9 mouse cellular contexts compared by ENCODE assay signal in genomic region chr10:70156431-70157165, GRCm38 (mm10). TPM values are rescaled to one million over a fixed set of nuclear protein-coding genes. Genes with fewer than 3 reads are reported as not detected.
A peak's percentile ranks its signal among the peaks of the same experiment; 100 is the strongest.
DNase-seq lines count a peak whose midpoint lies in the region; ATAC-seq and TF ChIP-seq lines count a peak whose summit lies in the region.
"Had no signal": no experiment of that assay in that cellular context is flagged by ENCODE, and none has a peak within 500 bp of the region (broad histone marks: within the 10 kb centered on the region; RNA-seq: fewer than 3 reads in every experiment).

No protein-coding gene starts in this region.

- no peak for TF ChIP-seq POLR2A in cerebellum, adult 2 months (IDR thresholded peaks at IDR 0.05; ENCODE audit: borderline replicate concordance, insufficient read depth, low read length)

- H3K27ac ChIP-seq in cerebellum, adult 2 months (ENCODE audit: insufficient read depth, low read length) = no peak overlapping the region
- no peak overlapping the region for H3K27ac ChIP-seq in liver, embryonic 13.5 days
- no peak overlapping the region for H3K27ac ChIP-seq in midbrain, embryonic 10.5 days (replicated peaks)
- H3K27ac ChIP-seq in hindbrain, embryonic 16.5 days (ENCODE audit: low read depth, low read length) = no peak overlapping the region

- H3K4me3 ChIP-seq in cerebellum, adult 2 months (replicated peaks; ENCODE audit: insufficient read depth, low read depth, low read length) = no peak overlapping the region
- H3K4me3 ChIP-seq in liver, embryonic 13.5 days (replicated peaks) = no peak overlapping the region
- no peak overlapping the region for H3K4me3 ChIP-seq in midbrain, embryonic 10.5 days
- no peak overlapping the region for H3K4me3 ChIP-seq in hindbrain, embryonic 16.5 days (ENCODE audit: low read length)

- peak; percentile 65 for TF ChIP-seq CTCF in cerebellum, adult 2 months (IDR thresholded peaks at IDR 0.05; ENCODE audit: borderline replicate concordance, insufficient read depth, low read depth, low read length)

- 41% methylated on average over 3 of the region's 3 CpGs for WGBS in cerebellum, adult 2 months
- 64% methylated on average over 3 of the region's 3 CpGs for WGBS in liver, embryonic 13.5 days (ENCODE audit: insufficient replicate concordance)
- WGBS in midbrain, embryonic 10.5 days = 70% methylated on average over 3 of the region's 3 CpGs
- 79% methylated on average over 3 of the region's 3 CpGs for WGBS in hindbrain, embryonic 16.5 days

- H3K9me3 ChIP-seq in liver, embryonic 13.5 days (replicated peaks) = no peaks in the 10 kb centered on the region
- H3K9me3 ChIP-seq in midbrain, embryonic 10.5 days (replicated peaks) = no peaks in the 10 kb centered on the region; the same call in 1 of the 2 replicates
- no peaks in the 10 kb centered on the region for H3K9me3 ChIP-seq in hindbrain, embryonic 16.5 days (ENCODE audit: control insufficient read depth, low read length)

- H3K4me1 ChIP-seq in cerebellum, adult 2 months (ENCODE audit: control insufficient read depth, insufficient read depth, low read length) = peaks cover 32% of the 10 kb centered on the region
- no peaks in the 10 kb centered on the region for H3K4me1 ChIP-seq in liver, embryonic 13.5 days (replicated peaks)
- peaks cover 7% of the 10 kb centered on the region; the same call in 1 of the 2 replicates for H3K4me1 ChIP-seq in midbrain, embryonic 10.5 days
- H3K4me1 ChIP-seq in hindbrain, embryonic 16.5 days (ENCODE audit: control insufficient read depth, insufficient read depth, low read depth, low read length) = peaks cover 6% of the 10 kb centered on the region

- H3K27me3 ChIP-seq in cerebellum, adult 2 months (ENCODE audit: control insufficient read depth, insufficient read depth, low read length) = no peaks in the 10 kb centered on the region
- no peaks in the 10 kb centered on the region for H3K27me3 ChIP-seq in liver, embryonic 13.5 days
- H3K27me3 ChIP-seq in splenic B cell, adult 2 months (ENCODE audit: control insufficient read depth, insufficient read depth, low read length, poor library complexity, severe bottlenecking) = no peaks in the 10 kb centered on the region
- no peaks in the 10 kb centered on the region for H3K27me3 ChIP-seq in midbrain, embryonic 10.5 days (ENCODE audit: low read depth, poor library complexity, severe bottlenecking)
- no peaks in the 10 kb centered on the region for H3K27me3 ChIP-seq in hindbrain, embryonic 16.5 days (replicated peaks; ENCODE audit: control insufficient read depth, insufficient read depth, low read length)
- H3K27me3 ChIP-seq: Patski had no signal

- H3K36me3 ChIP-seq in liver, embryonic 13.5 days = peaks cover 76% of the 10 kb centered on the region
- H3K36me3 ChIP-seq in splenic B cell, adult 2 months (ENCODE audit: control insufficient read depth, insufficient read depth, low read length, poor library complexity, severe bottlenecking) = no peaks in the 10 kb centered on the region; the same call in none of the 2 replicates
- H3K36me3 ChIP-seq in midbrain, embryonic 10.5 days = peaks cover 86% of the 10 kb centered on the region
- H3K36me3 ChIP-seq in hindbrain, embryonic 16.5 days (ENCODE audit: control insufficient read depth, insufficient read depth, low read length) = peaks cover 9% of the 10 kb centered on the region

- ATAC-seq in liver, embryonic 13.5 days (ENCODE audit: low read depth) = peak; percentile 23
- ATAC-seq in hindbrain, embryonic 16.5 days = no peak
- ATAC-seq: Patski had no signal

- no peak overlapping the region for H3K4me2 ChIP-seq in liver, embryonic 13.5 days
- H3K4me2 ChIP-seq in hindbrain, embryonic 16.5 days (ENCODE audit: low read length) = no peak overlapping the region

- H3K9ac ChIP-seq in liver, embryonic 13.5 days = no peak overlapping the region
- no peak overlapping the region for H3K9ac ChIP-seq in hindbrain, embryonic 16.5 days (ENCODE audit: low read depth, low read length)

- peak; percentile 49 for DNase-seq in gastrocnemius, adult 18-20 months (ENCODE audit: low spot score)
- DNase-seq in gastrocnemius, postnatal 4 days (ENCODE audit: low spot score in 2 of 2) = no peak
- peak; percentile 71 to 73 for DNase-seq in B cell, adult 2 months
- DNase-seq in cerebellum, adult 2 months = peak; percentile 48 to 50
- peak; percentile 13 for DNase-seq in liver, embryonic 13.5 days
- peak; percentile 60 for DNase-seq in splenic B cell, adult 2 months (ENCODE audit: low read depth, low spot score)
- DNase-seq in midbrain, embryonic 10.5 days (ENCODE audit: low spot score) = no peak

RNA-seq across cellular contexts. Expression of gene Mrln, which starts 47.9 kb away (rescaled TPM):
- total RNA-seq in gastrocnemius, adult 18-20 months (2021) = 100 to 1,000 TPM; 203 to 226 TPM
- 100 to 1,000 TPM; 151 to 157 TPM for total RNA-seq in gastrocnemius, postnatal 4 days (2021)
- 13.1 and 16.3 TPM in 2 replicates for polyA plus RNA-seq in cerebellum, adult 2 months (2012; rRNA removed)
- 0.38 and 0.93 TPM in 2 replicates for polyA plus RNA-seq in liver, embryonic 13.5 days (2015; fragmentation: Nextera tagmentation; extraction: Ambion mirVana)
- 0.50 and 0.53 TPM in 2 replicates for polyA plus RNA-seq in midbrain, embryonic 10.5 days (2016; fragmentation: Nextera tagmentation; extraction: Ambion mirVana)
- 0.94 and 3.6 TPM in 2 replicates for polyA plus RNA-seq in hindbrain, embryonic 16.5 days (2015; fragmentation: Nextera tagmentation; extraction: Ambion mirVana)
- polyA plus RNA-seq: Patski had no signal

RNA-seq across cellular contexts. Expression of gene Ccdc6, which starts 59.7 kb away (rescaled TPM):
- 100 to 1,000 TPM in 1 of 2 experiments, 10 to 100 TPM in 1; 87.0 to 114 TPM for total RNA-seq in gastrocnemius, adult 18-20 months (2021)
- total RNA-seq in gastrocnemius, postnatal 4 days (2021) = 10 to 100 TPM; 65.3 to 73.4 TPM
- 28.0 and 31.7 TPM in 2 replicates for polyA plus RNA-seq in cerebellum, adult 2 months (2012; rRNA removed)
- 8.9 and 9.8 TPM in 2 replicates for polyA plus RNA-seq in liver, embryonic 13.5 days (2015; fragmentation: Nextera tagmentation; extraction: Ambion mirVana)
- 19.8 and 21.3 TPM in 2 replicates for polyA plus RNA-seq in midbrain, embryonic 10.5 days (2016; fragmentation: Nextera tagmentation; extraction: Ambion mirVana)
- polyA plus RNA-seq in hindbrain, embryonic 16.5 days (2015; fragmentation: Nextera tagmentation; extraction: Ambion mirVana) = 18.6 and 23.0 TPM in 2 replicates

Comparison
In these comparisons a context has a peak if more than half of its experiments do, and no peak if none do; other contexts are left out.
1. DNase-seq: peak in gastrocnemius, adult 18-20 months (single experiment), B cell, adult 2 months (2 of 2), cerebellum, adult 2 months (2 of 2), liver, embryonic 13.5 days (single experiment) and splenic B cell, adult 2 months (single experiment); none in gastrocnemius, postnatal 4 days (0 of 2) and midbrain, embryonic 10.5 days (single experiment).